Mouse (Mus musculus): Measurements from ENCODE around the gene Runx1. TPM values are rescaled to one million over a fixed set of nuclear protein-coding genes. Genes with fewer than 3 reads are reported as not detected.

Gene Runx1
- polyA plus RNA-seq, 1 experiment from 2014 or later, result 6.4 TPM

- Histone ChIP-seq H3K4me3 (ENCODE audit: low read depth, low read length) (no peak overlapping the region), H3K27ac (replicated peaks) (no peak overlapping the region), H3K9me3 (ENCODE audit: control insufficient read depth, low read length) (no peaks in the 10 kb centered on the region), H3K9ac (ENCODE audit: low read length) (no peak overlapping the region), H3K27me3 (ENCODE audit: control insufficient read depth, insufficient read depth, low read length) (no peaks in the 10 kb centered on the region), H3K36me3 (ENCODE audit: control insufficient read depth, insufficient read depth, low read length) (no peaks in the 10 kb centered on the region), H3K4me1 (replicated peaks; ENCODE audit: control insufficient read depth, insufficient read depth) (no peaks in the 10 kb centered on the region), H3K4me2 (replicated peaks; ENCODE audit: low read depth) (no peak overlapping the region)
- TF ChIP-seq EP300 (optimal IDR thresholded peaks at IDR 0.05), result no peak
- no peak for TF ChIP-seq CTCF (IDR thresholded peaks at IDR 0.05; ENCODE audit: low read depth)
- no peak for DNase-seq (ENCODE audit: low spot score)
- WGBS, result 48% methylated on average over 8 of the region's 8 CpGs
- no peak for ATAC-seq (ENCODE audit: low FRiP score, low TSS enrichment)
Measured at GRCm38 (mm10) chr16:92610464-92610863, 215.5 kb downstream of the Runx1 start.

- no peaks in the 10 kb centered on the region for H3K27me3 ChIP-seq (ENCODE audit: control insufficient read depth, insufficient read depth, low read length)
- H3K9ac ChIP-seq (ENCODE audit: low read length), result no peak overlapping the region
- TF ChIP-seq CTCF (IDR thresholded peaks at IDR 0.05; ENCODE audit: low read depth), result no peak
- TF ChIP-seq EP300 (optimal IDR thresholded peaks at IDR 0.05), result no peak
- H3K4me3 ChIP-seq (ENCODE audit: low read depth, low read length), result no peak overlapping the region
- ATAC-seq (ENCODE audit: low FRiP score, low TSS enrichment) (no peak), DNase-seq (ENCODE audit: low spot score) (no peak)
- no peaks in the 10 kb centered on the region for H3K36me3 ChIP-seq (ENCODE audit: control insufficient read depth, insufficient read depth, low read length)
- H3K4me1 ChIP-seq (replicated peaks; ENCODE audit: control insufficient read depth, insufficient read depth), result no peaks in the 10 kb centered on the region
- 59% methylated on average over 11 of the region's 11 CpGs for WGBS
- no peak overlapping the region for H3K4me2 ChIP-seq (replicated peaks; ENCODE audit: low read depth)
- no peaks in the 10 kb centered on the region for H3K9me3 ChIP-seq (ENCODE audit: control insufficient read depth, low read length)
- H3K27ac ChIP-seq (replicated peaks), result peak overlapping the region; percentile 45; the same call in 1 of the 2 replicates
Measured at GRCm38 (mm10) chr16:92609717-92610077, 216.3 kb downstream of the Runx1 start.

GRCm38 (mm10) chr16:92609006-92609716 lies 216.8 kb downstream of the Runx1 start:
- TF ChIP-seq CTCF (IDR thresholded peaks at IDR 0.05; ENCODE audit: low read depth) (no peak), EP300 (optimal IDR thresholded peaks at IDR 0.05) (no peak)
- Histone ChIP-seq H3K4me1 (replicated peaks; ENCODE audit: control insufficient read depth, insufficient read depth) (no peaks in the 10 kb centered on the region), H3K9ac (ENCODE audit: low read length) (no peak overlapping the region), H3K27ac (replicated peaks) (peak overlapping the region; percentile 45; the same call in 1 of the 2 replicates), H3K27me3 (ENCODE audit: control insufficient read depth, insufficient read depth, low read length) (no peaks in the 10 kb centered on the region), H3K4me3 (ENCODE audit: low read depth, low read length) (no peak overlapping the region), H3K4me2 (replicated peaks; ENCODE audit: low read depth) (no peak overlapping the region), H3K36me3 (ENCODE audit: control insufficient read depth, insufficient read depth, low read length) (no peaks in the 10 kb centered on the region), H3K9me3 (ENCODE audit: control insufficient read depth, low read length) (no peaks in the 10 kb centered on the region)
- ATAC-seq (ENCODE audit: low FRiP score, low TSS enrichment) (peak; percentile 76), DNase-seq (ENCODE audit: low spot score) (peak; percentile 57)
- 21% methylated on average over 8 of the region's 8 CpGs for WGBS

GRCm38 (mm10) chr16:92608180-92608960 lies 217.6 kb downstream of the Runx1 start:
- TF ChIP-seq EP300 (optimal IDR thresholded peaks at IDR 0.05) (no peak), CTCF (IDR thresholded peaks at IDR 0.05; ENCODE audit: low read depth) (peak; percentile 35; the same call in 1 of the 2 replicates)
- Histone ChIP-seq H3K4me3 (ENCODE audit: low read depth, low read length) (no peak overlapping the region), H3K9ac (ENCODE audit: low read length) (no peak overlapping the region)

GRCm38 (mm10) chr16:92606491-92606965 lies 219.4 kb downstream of the Runx1 start:
- Histone ChIP-seq H3K27ac (replicated peaks) (no peak overlapping the region), H3K9ac (ENCODE audit: low read length) (no peak overlapping the region), H3K36me3 (ENCODE audit: control insufficient read depth, insufficient read depth, low read length) (no peaks in the 10 kb centered on the region), H3K27me3 (ENCODE audit: control insufficient read depth, insufficient read depth, low read length) (no peaks in the 10 kb centered on the region), H3K4me2 (replicated peaks; ENCODE audit: low read depth) (no peak overlapping the region), H3K4me3 (ENCODE audit: low read depth, low read length) (no peak overlapping the region), H3K9me3 (ENCODE audit: control insufficient read depth, low read length) (no peaks in the 10 kb centered on the region), H3K4me1 (replicated peaks; ENCODE audit: control insufficient read depth, insufficient read depth) (no peaks in the 10 kb centered on the region)
- ATAC-seq (ENCODE audit: low FRiP score, low TSS enrichment), result 0 out of 2 replicates have a peak, but pooled peaks have one; percentile 18
- no peak for TF ChIP-seq CTCF (IDR thresholded peaks at IDR 0.05; ENCODE audit: low read depth)
- TF ChIP-seq EP300 (optimal IDR thresholded peaks at IDR 0.05), result no peak
- no peak for DNase-seq (ENCODE audit: low spot score)
- 84% methylated on average over 6 of the region's 7 CpGs for WGBS

More at GRCm38 (mm10) chr16:92608180-92608960, 217.6 kb downstream of the Runx1 start:
- WGBS, result 54% methylated on average over 14 of the region's 14 CpGs
- DNase-seq (ENCODE audit: low spot score) (no peak), ATAC-seq (ENCODE audit: low FRiP score, low TSS enrichment) (no peak)
- Histone ChIP-seq H3K4me1 (replicated peaks; ENCODE audit: control insufficient read depth, insufficient read depth) (no peaks in the 10 kb centered on the region), H3K4me2 (replicated peaks; ENCODE audit: low read depth) (no peak overlapping the region), H3K27ac (replicated peaks) (0 out of 2 replicates have a peak overlapping the region, but pooled peaks have one; percentile 40), H3K36me3 (ENCODE audit: control insufficient read depth, insufficient read depth, low read length) (no peaks in the 10 kb centered on the region), H3K9me3 (ENCODE audit: control insufficient read depth, low read length) (no peaks in the 10 kb centered on the region), H3K27me3 (ENCODE audit: control insufficient read depth, insufficient read depth, low read length) (no peaks in the 10 kb centered on the region)

All from stomach, postnatal 0 days (tissue).